Mouse (Mus musculus) gonadal fat pad, adult 2 months (tissue): ENCODE data around the gene Tmem238l. TPM values are rescaled to one million over a fixed set of nuclear protein-coding genes. Genes with fewer than 3 reads are reported as not detected.

Experiments used
- DNase-seq: peaks from one replicate; pipeline ENCODE4 v3.0.0-alpha.2; 2012; ENCODE audit warnings: low read depth
- polyA plus RNA-seq: library from polyadenylated mRNA; depleted of rRNA; stranded (reverse); fragments of >200 nt; gene quantifications from 2 replicates; pipeline ENCODE4 v1.2.3, GENCODE M21; 2012

The Tmem238l gene
- polyA plus RNA-seq, 1 experiment, result 58.8 TPM

DNA sequence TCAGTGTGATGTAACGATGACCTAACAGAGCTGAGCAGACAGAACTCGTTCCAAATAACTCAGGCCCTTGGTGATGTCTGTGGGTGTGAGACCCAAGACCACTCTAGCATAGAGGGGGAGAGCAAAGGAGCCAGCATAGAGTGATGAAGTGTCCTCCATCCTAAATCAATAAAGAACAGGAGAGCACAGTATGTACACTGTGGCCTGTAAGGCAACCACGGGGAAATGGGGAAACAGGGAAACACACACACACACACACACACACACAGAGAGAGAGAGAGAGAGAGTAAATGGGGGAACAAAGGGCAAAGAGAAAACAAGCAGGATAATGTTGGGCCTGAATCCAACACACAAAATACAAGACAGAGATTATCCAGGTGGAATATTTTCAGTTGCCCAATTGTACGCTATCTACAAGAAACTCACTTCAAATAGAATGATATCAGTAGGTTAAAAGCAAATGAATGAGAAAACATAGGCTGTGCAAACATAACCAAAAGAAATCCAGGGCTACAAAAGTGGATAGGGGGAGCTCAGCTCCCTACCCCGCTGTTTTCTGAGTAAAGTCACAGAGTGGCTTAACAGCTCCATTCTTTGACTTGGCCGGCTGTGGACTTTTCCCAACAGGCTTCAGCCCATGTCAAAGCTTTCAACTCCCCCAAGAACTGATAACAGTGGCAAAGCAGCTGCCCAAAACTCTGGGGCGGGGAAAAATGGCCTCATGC, 19.3 kb downstream of the Tmem238l start:
- no peak for DNase-seq

GRCm38 (mm10) chr11:66981336-66982115, 25.1 kb downstream of the Tmem238l start:
- DNase-seq, result no peak

DNA sequence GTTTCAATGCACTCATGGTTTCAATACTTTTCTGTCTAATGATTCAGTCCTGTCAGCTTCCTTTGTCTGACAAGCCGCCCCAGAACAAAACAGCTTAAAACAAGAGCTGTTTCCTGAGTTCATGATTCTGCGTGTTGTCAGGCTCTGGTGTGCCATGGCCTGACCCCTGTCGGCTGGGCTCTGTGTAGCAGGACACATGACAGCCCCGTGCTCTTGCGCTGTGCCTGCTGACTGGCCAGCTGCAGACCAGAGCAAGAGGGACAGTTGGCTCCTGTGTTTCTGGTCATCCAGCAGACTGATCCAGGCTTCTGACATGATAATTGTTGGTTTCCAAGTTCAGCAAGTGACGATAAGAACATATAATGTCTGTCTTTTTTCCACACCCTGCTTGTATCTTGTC, 26.4 kb downstream of the Tmem238l start:
- no peak for DNase-seq

GRCm38 (mm10) chr11:66983422-66984164, 27.2 kb downstream of the Tmem238l start:
- DNase-seq, result no peak

GRCm38 (mm10) chr11:66984165-66985135, 28.0 kb downstream of the Tmem238l start:
- DNase-seq, result no peak

DNA sequence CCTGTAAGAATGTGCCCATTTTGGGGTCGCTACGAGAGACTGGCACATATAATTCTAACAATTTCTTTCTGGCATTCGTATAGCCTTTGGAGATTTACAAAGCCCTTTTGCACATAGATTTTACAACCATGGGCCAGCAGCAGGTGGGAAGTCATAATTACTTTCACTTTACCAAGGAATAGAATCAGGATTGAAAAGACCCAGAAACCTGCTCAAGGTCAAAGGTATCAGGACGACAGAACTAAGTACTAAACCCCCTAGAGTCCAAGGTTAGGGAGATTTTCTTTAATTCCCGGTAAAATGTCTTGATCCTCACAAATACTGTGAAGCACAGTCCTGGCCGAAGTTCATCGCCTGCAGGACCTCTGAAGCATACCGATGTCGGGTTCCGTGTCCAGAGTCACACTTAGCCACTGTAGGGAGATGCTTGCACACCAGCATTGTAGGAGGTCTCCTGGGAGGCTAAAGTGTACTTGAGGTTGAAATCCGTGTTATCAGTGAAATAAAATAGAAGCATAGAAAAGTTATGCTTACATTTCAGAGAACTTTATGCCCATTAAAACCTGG, 28.8 kb downstream of the Tmem238l start:
- no peak for DNase-seq

- DNase-seq, result no peak
These were observed 35.7 kb downstream of the Tmem238l start for GRCm38 (mm10) chr11:66992150-66992549.

- no peak for DNase-seq
These were observed 37.2 kb downstream of the Tmem238l start for GRCm38 (mm10) chr11:66993674-66994073.

- DNase-seq, result no peak
These were observed 40.0 kb downstream of the Tmem238l start for GRCm38 (mm10) chr11:66996446-66996845.

GRCm38 (mm10) chr11:66998467-66999403, 42.3 kb downstream of the Tmem238l start:
- no peak for DNase-seq

- DNase-seq, result no peak
These were observed 44.2 kb downstream of the Tmem238l start for GRCm38 (mm10) chr11:67000671-67001070.

- DNase-seq, result no peak
These were observed 45.3 kb downstream of the Tmem238l start for GRCm38 (mm10) chr11:67001717-67002116.

DNA sequence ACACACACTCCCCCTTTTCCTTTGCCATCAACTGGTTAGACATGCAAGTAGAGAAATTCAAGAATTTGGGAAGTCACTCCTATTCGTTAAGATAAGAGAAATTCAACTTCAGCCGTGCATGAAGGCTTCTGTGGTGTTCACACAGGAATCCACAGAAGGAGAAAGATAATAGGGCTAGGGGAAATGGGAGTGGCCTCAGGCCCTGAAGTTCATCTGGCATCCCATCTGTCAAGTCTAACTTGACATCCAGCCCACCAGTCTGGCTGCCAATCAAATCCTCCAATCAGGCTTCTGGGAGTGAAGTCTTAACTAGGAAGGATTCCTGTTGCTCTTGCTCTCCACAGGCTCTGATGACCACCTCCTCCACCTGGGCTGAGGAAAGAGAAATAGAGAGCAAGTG, 46.5 kb downstream of the Tmem238l start:
- no peak for DNase-seq

GRCm38 (mm10) chr11:67007961-67008360, 51.5 kb downstream of the Tmem238l start:
- no peak for DNase-seq

DNA sequence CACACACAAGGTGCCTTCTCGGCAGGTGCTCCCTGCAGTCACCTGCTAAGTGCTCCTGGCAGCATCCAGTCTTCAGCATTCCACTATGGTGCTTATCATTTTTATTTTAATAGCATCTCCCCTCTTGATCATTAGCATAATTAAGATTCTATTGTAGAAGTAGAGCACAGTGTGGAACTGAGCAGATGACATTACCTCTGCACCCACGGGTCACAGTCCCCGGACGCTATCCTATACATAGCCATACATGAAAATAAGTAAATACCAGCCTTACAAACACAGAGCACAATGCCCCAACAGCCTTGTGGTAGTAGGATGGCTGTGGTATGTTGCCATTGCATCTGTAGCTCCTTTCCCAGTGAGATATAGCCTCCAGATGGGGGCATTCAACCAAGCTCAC, 52.1 kb downstream of the Tmem238l start:
- no peak for DNase-seq

GRCm38 (mm10) chr11:67010430-67010829, 54.0 kb downstream of the Tmem238l start:
- DNase-seq, result no peak

DNA sequence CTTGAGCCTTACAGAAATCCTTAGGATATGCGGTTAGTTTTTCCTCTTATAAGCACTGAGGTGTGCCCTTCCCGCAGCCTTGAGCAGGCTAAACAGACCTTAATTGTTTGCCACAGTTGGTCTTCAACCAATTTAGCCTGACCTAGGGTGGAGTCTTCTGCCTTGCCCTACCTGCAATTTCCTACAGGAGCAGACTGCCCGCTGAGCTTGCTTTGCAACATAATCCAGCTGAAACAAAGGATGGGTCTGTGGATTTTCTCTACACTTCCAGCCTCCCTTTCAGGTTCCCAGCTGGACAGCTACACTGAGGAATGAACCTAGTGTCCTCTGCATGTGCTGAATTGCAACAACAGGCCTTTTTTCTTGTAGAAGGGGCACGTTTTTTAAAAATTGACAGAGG, 55.2 kb downstream of the Tmem238l start:
- DNase-seq, result no peak
